Mouse (Mus musculus) limb, embryonic 14.5 days (tissue): ENCODE measurements around the gene Fcf1. TPM values are rescaled to one million over a fixed set of nuclear protein-coding genes. Genes with fewer than 3 reads are reported as not detected.
A peak's percentile ranks its signal among the peaks of the same experiment; 100 is the strongest.

ENCODE experiments used
- ATAC-seq: fragments of 200-750 bp; cut with Nextera tagmentation; 2 replicates; pipeline ENCODE4 v1.8.0; 2017; ENCODE audit warnings: low read depth, moderate number of reproducible peaks, moderate TSS enrichment; ENCODE audit not compliant: low FRiP score
- DNase-seq: peaks from one replicate; pipeline ENCODE4 v3.0.0-alpha.2; 2015; ENCODE audit warnings: low spot score
- H3K27ac ChIP-seq: fragments of 300-500 bp; sonication (generic); replicated peaks from 2 replicates; pipeline ENCODE4 v1.5.1; 2014; ENCODE audit warnings: low read depth, mild to moderate bottlenecking, low read length, moderate library complexity, mixed read lengths
- H3K27me3 ChIP-seq: fragments of 300-500 bp; sonication (generic); 2 replicates; pipeline ENCODE4 v1.6.1; 2014; ENCODE audit warnings: low read length, mixed read lengths; ENCODE audit not compliant: control insufficient read depth, insufficient read depth
- H3K36me3 ChIP-seq: fragments of 300-500 bp; sonication (generic); 2 replicates; pipeline ENCODE4 v1.6.1; 2014; ENCODE audit warnings: mild to moderate bottlenecking, low read length, moderate library complexity, mixed read lengths; ENCODE audit not compliant: control insufficient read depth, insufficient read depth
- H3K4me1 ChIP-seq: fragments of 300-500 bp; sonication (generic); 2 replicates; pipeline ENCODE4 v1.6.1; 2014; ENCODE audit warnings: antibody characterized with exemption, low read length, mixed read lengths; ENCODE audit not compliant: control insufficient read depth, insufficient read depth
- H3K4me2 ChIP-seq: fragments of 300-500 bp; sonication (generic); replicated peaks from 2 replicates; pipeline ENCODE4 v1.6.1; 2014; ENCODE audit warnings: low read depth, mild to moderate bottlenecking, low read length, moderate library complexity; ENCODE audit not compliant: severe bottlenecking
- H3K4me3 ChIP-seq: fragments of 300-500 bp; sonication (generic); replicated peaks from 2 replicates; pipeline ENCODE4 v1.5.1; 2014; ENCODE audit warnings: low read length
- H3K9ac ChIP-seq: fragments of 300-500 bp; sonication (generic); 2 replicates; pipeline ENCODE4 v1.6.1; 2014; ENCODE audit warnings: mild to moderate bottlenecking, low read depth, low read length, moderate library complexity; ENCODE audit not compliant: severe bottlenecking
- H3K9me3 ChIP-seq: fragments of 300-500 bp; sonication (generic); 2 replicates; pipeline ENCODE4 v1.6.1; 2016; ENCODE audit warnings: low read length; ENCODE audit not compliant: control insufficient read depth
- POLR2A ChIP-seq: fragments of 200-500 bp; IDR thresholded peaks from 2 replicates; pipeline ENCODE4 v1.8.0; 2012; ENCODE audit warnings: inconsistent platforms, mild to moderate bottlenecking, moderate library complexity, borderline replicate concordance; ENCODE audit not compliant: insufficient read depth, insufficient read length; ENCODE audit errors: extremely low read depth
- WGBS: fragments of 180-500 bp; shearing (Covaris S2); extraction: QIAGEN DNeasy Blood & Tissue Kit; methylation state at CpG from one replicate; pipeline ENCODE4 v1.1.7; 2014; 5-methylcytosine and 5-hydroxymethylcytosine counted together
- polyA plus RNA-seq, 2 experiments: library from polyadenylated mRNA; depleted of rRNA in 1 of 2; stranded (reverse) in 1 of 2; unstranded in 1 of 2; fragments of >200 nt; fragmentation: Nextera tagmentation in 1 of 2; extraction: Ambion mirVana in 1 of 2; gene quantifications; 2 replicates each; pipeline versions ENCODE4 v1.2.1 to v1.2.3; 2012 to 2014

The Fcf1 gene
- polyA plus RNA-seq, 2 experiments = 132 to 138 TPM

GRCm38 (mm10) chr12:84968831-84969655, 1.7 kb upstream of the Fcf1 start:
- ATAC-seq = no peak

GRCm38 (mm10) chr12:84969656-84970427, 855 bp upstream of the Fcf1 start:
- H3K4me1 ChIP-seq = peaks cover 7% of the 10 kb centered on the region; the same call in 1 of the 2 replicates
- H3K36me3 ChIP-seq = peaks cover 21% of the 10 kb centered on the region
- H3K27ac ChIP-seq = no peak overlapping the region
- no peaks in the 10 kb centered on the region for H3K27me3 ChIP-seq
- H3K4me2 ChIP-seq = peak overlapping the region; percentile 81
- no peak for TF ChIP-seq POLR2A
- ATAC-seq (no peak), DNase-seq (no peak)
- WGBS = 23% methylated on average over 15 of the region's 15 CpGs
- peak overlapping the region; percentile 84 for H3K9ac ChIP-seq
- H3K4me3 ChIP-seq = peak overlapping the region; percentile 88
- no peaks in the 10 kb centered on the region for H3K9me3 ChIP-seq

More at GRCm38 (mm10) chr12:84968831-84969655, 1.7 kb upstream of the Fcf1 start:
- Histone ChIP-seq H3K4me1 (peaks cover 7% of the 10 kb centered on the region; the same call in 1 of the 2 replicates), H3K4me2 (peak overlapping the region; percentile 81), H3K27ac (no peak overlapping the region), H3K36me3 (peaks cover 14% of the 10 kb centered on the region), H3K9me3 (no peaks in the 10 kb centered on the region), H3K27me3 (no peaks in the 10 kb centered on the region), H3K9ac (0 out of 2 replicates have a peak overlapping the region, but pooled peaks have one; percentile 84), H3K4me3 (peak overlapping the region; percentile 88; the same call in 1 of the 2 replicates)
- no peak for TF ChIP-seq POLR2A
- no peak for DNase-seq
- 76% methylated on average over 16 of the region's 16 CpGs for WGBS

GRCm38 (mm10) chr12:84979264-84979862, 8.7 kb downstream of the Fcf1 start:
- no peak overlapping the region for H3K9ac ChIP-seq
- H3K27me3 ChIP-seq = no peaks in the 10 kb centered on the region
- no peak for TF ChIP-seq POLR2A
- no peaks in the 10 kb centered on the region for H3K4me1 ChIP-seq
- H3K9me3 ChIP-seq = no peaks in the 10 kb centered on the region
- no peak overlapping the region for H3K4me2 ChIP-seq
- no peak overlapping the region for H3K27ac ChIP-seq
- DNase-seq = no peak
- H3K4me3 ChIP-seq = no peak overlapping the region
- ATAC-seq = no peak
- H3K36me3 ChIP-seq = peaks cover 77% of the 10 kb centered on the region
- 91% methylated on average over 2 of the region's 2 CpGs for WGBS

- DNase-seq (no peak), ATAC-seq (no peak)
- TF ChIP-seq POLR2A = no peak
- no peak overlapping the region for H3K4me2 ChIP-seq
- no peaks in the 10 kb centered on the region; the same call in 1 of the 2 replicates for H3K36me3 ChIP-seq
- H3K9me3 ChIP-seq = no peaks in the 10 kb centered on the region
- H3K27ac ChIP-seq = no peak overlapping the region
- WGBS = 54% methylated on average over 4 of the region's 4 CpGs
- no peak overlapping the region for H3K9ac ChIP-seq
- no peaks in the 10 kb centered on the region for H3K4me1 ChIP-seq
- H3K27me3 ChIP-seq = no peaks in the 10 kb centered on the region
- no peak overlapping the region for H3K4me3 ChIP-seq
Observed at GRCm38 (mm10) chr12:84989456-84989855, 18.8 kb downstream of the Fcf1 start.
